Mouse (Mus musculus) testis, adult 2 months (tissue): ENCODE results near the gene Rpl7l1. TPM values are rescaled to one million over a fixed set of nuclear protein-coding genes. Genes with fewer than 3 reads are reported as not detected.

Experiments used
- H3K27ac ChIP-seq: fragments of 200-500 bp; 2 replicates; pipeline ENCODE4 v1.5.1; 2012; ENCODE audit warnings: low read depth, low read length; ENCODE audit not compliant: control insufficient read depth, insufficient read depth
- H3K27me3 ChIP-seq: fragments of 200-500 bp; 2 replicates; pipeline ENCODE4 v1.6.1; 2012; ENCODE audit warnings: mild to moderate bottlenecking, low read length, moderate library complexity; ENCODE audit not compliant: control insufficient read depth, insufficient read depth
- H3K36me3 ChIP-seq: fragments of 200-500 bp; 2 replicates; pipeline ENCODE4 v1.6.1; 2012; ENCODE audit warnings: mild to moderate bottlenecking, low read length; ENCODE audit not compliant: control insufficient read depth, insufficient read depth
- H3K4me1 ChIP-seq: fragments of 200-500 bp; 2 replicates; pipeline ENCODE4 v1.6.1; 2012; ENCODE audit warnings: low read length; ENCODE audit not compliant: control insufficient read depth, insufficient read depth
- H3K4me3 ChIP-seq: fragments of 200-500 bp; 2 replicates; pipeline ENCODE4 v1.5.1; 2012; ENCODE audit warnings: low read depth, mild to moderate bottlenecking, low read length, moderate library complexity, mixed read lengths; ENCODE audit not compliant: control insufficient read depth
- CTCF ChIP-seq: fragments of 200-500 bp; IDR thresholded peaks from 2 replicates; pipeline ENCODE4 v1.5.1; 2012; ENCODE audit warnings: low read depth, mild to moderate bottlenecking, inconsistent platforms, low read length, moderate library complexity; ENCODE audit not compliant: control insufficient read depth, insufficient read depth, insufficient replicate concordance
- POLR2A ChIP-seq: fragments of 200-500 bp; IDR thresholded peaks from 2 replicates; pipeline ENCODE4 v1.6.1; 2012; ENCODE audit warnings: low read depth, mild to moderate bottlenecking, inconsistent platforms, low read length, moderate library complexity; ENCODE audit not compliant: control insufficient read depth
- polyA plus RNA-seq: library from polyadenylated mRNA; depleted of rRNA; stranded (reverse); fragments of >200 nt; gene quantifications from 2 replicates; pipeline ENCODE4 v1.2.3, GENCODE M21; 2012

The Rpl7l1 gene
- polyA plus RNA-seq, 1 experiment: 14.1 TPM

DNA sequence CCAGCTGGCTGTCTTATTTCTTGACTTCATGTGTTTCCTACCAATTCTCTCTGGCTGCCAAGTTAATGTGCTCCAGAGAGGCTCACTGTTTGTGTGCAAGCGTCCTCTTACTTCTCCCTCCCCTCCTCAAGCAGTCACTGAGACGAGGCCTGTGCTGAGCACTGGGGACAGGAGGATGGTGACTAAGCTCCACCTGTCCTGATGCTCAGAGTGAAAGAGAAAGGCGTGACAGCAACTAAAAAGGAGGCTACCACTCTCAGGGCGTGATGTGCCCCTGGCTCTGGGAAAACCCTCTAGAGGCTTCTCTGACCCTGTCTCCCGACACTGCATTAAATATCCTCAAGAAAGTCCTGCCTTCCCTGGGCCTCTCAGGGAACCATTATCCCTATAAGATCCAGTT is 33.2 kb downstream of the Rpl7l1 start:
- Histone ChIP-seq H3K36me3 (no peaks in the 10 kb centered on the region), H3K27me3 (no peaks in the 10 kb centered on the region), H3K4me3 (no peak overlapping the region), H3K4me1 (peaks cover 15% of the 10 kb centered on the region), H3K27ac (no peak overlapping the region)
- no peak for TF ChIP-seq POLR2A
- no peak for TF ChIP-seq CTCF

DNA sequence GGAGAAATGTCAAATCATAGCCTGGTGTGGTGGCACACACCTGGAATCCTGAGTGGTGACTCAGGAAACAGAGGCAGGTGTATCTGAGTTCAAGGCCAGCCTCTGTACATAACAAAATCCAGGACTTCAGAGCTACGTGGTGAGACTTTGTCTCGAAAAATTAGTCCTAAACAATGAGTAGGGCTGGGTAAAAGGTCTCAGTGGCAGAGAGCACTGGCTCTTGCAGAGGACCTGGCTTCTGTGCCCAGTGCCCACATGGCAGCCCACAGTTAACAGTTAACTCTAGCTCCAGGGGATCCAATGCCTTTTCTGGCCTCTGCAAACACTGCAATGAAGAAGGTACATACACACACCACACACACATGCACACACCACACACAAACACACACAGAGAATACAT is 34.7 kb downstream of the Rpl7l1 start:
- H3K4me3 ChIP-seq: no peak overlapping the region
- no peak for TF ChIP-seq POLR2A
- TF ChIP-seq CTCF: no peak
- H3K36me3 ChIP-seq: 0 out of 2 replicates have a peak, but pooled peaks cover 1% of the 10 kb centered on the region
- H3K27ac ChIP-seq: no peak overlapping the region
- H3K4me1 ChIP-seq: peaks cover 10% of the 10 kb centered on the region
- no peaks in the 10 kb centered on the region for H3K27me3 ChIP-seq

GRCm38 (mm10) chr17:46747234-46747633 is 35.2 kb downstream of the Rpl7l1 start:
- H3K27ac ChIP-seq: no peak overlapping the region
- no peak for TF ChIP-seq POLR2A
- no peak for TF ChIP-seq CTCF
- H3K36me3 ChIP-seq: 0 out of 2 replicates have a peak, but pooled peaks cover 1% of the 10 kb centered on the region
- peaks cover 9% of the 10 kb centered on the region for H3K4me1 ChIP-seq
- no peak overlapping the region for H3K4me3 ChIP-seq
- no peaks in the 10 kb centered on the region for H3K27me3 ChIP-seq

DNA sequence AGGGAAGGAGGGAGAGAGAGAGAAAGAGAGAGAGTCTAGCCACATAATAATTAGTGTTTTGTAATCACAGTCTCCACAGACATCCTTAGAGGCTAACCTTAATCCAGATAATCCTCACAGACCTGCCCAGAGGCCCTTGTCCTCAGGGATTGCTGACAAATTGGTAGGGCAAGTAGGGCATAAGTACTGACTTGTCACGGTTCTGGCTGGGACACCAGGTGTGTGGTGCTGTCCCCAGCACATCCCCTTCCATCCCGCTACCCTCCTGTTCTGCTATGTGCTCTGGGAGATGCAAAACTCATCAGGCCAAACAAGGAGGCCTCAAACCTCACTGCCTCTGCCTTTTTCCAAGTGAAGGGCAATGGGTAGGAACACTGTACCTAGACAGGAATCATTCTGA is 37.0 kb downstream of the Rpl7l1 start:
- Histone ChIP-seq H3K27me3 (no peaks in the 10 kb centered on the region), H3K27ac (no peak overlapping the region), H3K4me1 (no peaks in the 10 kb centered on the region), H3K4me3 (no peak overlapping the region), H3K36me3 (0 out of 2 replicates have a peak, but pooled peaks cover 1% of the 10 kb centered on the region)
- TF ChIP-seq CTCF (no peak), POLR2A (no peak)

- Histone ChIP-seq H3K4me3 (no peak overlapping the region), H3K27me3 (no peaks in the 10 kb centered on the region), H3K36me3 (0 out of 2 replicates have a peak, but pooled peaks cover 1% of the 10 kb centered on the region), H3K4me1 (no peaks in the 10 kb centered on the region), H3K27ac (no peak overlapping the region)
- no peak for TF ChIP-seq CTCF
- no peak for TF ChIP-seq POLR2A
Observed at GRCm38 (mm10) chr17:46742986-46743385, 39.5 kb downstream of the Rpl7l1 start.

GRCm38 (mm10) chr17:46741305-46741704 is 41.2 kb downstream of the Rpl7l1 start:
- Histone ChIP-seq H3K36me3 (0 out of 2 replicates have a peak, but pooled peaks cover 1% of the 10 kb centered on the region), H3K27ac (no peak overlapping the region), H3K4me1 (no peaks in the 10 kb centered on the region), H3K4me3 (no peak overlapping the region), H3K27me3 (no peaks in the 10 kb centered on the region)
- no peak for TF ChIP-seq CTCF

DNA sequence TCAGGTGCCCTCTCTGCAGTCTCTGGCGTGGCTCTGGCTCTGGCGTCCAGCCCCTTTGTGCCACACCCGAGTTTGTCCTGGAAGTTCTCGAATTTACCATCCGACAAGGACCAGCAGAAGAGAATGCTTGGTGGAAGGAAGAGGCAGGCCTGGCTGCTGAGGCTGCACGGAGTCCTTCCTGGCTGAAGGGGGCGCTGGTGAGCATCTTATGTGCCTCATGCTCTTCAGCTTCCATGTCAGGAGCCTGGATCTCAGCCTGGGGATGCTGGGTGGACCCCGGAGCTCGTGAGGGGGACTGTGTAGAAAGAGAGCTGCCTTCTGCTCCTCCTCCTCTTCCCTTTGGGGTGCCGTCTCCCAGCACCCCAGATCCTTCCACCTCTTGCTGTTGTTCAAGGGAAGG is 46.3 kb downstream of the Rpl7l1 start:
- no peak overlapping the region for H3K27ac ChIP-seq
- no peaks in the 10 kb centered on the region for H3K4me1 ChIP-seq
- no peak overlapping the region for H3K4me3 ChIP-seq
- TF ChIP-seq CTCF: peak; percentile 74; the same call in 1 of the 2 replicates
- no peak for TF ChIP-seq POLR2A
- H3K36me3 ChIP-seq: no peaks in the 10 kb centered on the region
- no peaks in the 10 kb centered on the region for H3K27me3 ChIP-seq

DNA sequence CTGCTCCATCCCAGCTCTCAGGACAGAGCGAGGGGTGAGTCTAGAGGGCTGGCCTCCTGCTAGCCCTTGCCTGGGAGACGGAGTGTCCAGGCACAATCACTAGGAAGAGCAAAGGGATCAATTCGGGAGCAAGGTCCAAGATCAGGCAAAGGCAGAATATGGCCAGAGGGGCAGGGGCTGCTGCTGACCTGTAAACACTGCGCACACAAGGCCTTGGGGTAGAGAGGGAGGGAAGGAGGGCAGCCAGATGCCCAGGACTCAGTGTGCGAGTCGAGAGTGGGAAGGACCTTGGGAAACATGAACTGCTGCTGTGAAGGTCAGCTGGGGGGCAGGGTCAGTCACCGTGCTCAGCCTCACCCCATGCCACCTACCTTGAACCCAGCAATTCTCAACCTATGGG is 47.2 kb downstream of the Rpl7l1 start:
- no peak overlapping the region for H3K4me3 ChIP-seq
- H3K4me1 ChIP-seq: no peaks in the 10 kb centered on the region
- no peak for TF ChIP-seq POLR2A
- no peak for TF ChIP-seq CTCF
- 0 out of 2 replicates have a peak overlapping the region, but pooled peaks have one; percentile 8 for H3K27ac ChIP-seq
- no peaks in the 10 kb centered on the region for H3K36me3 ChIP-seq
- no peaks in the 10 kb centered on the region for H3K27me3 ChIP-seq
